Mouse (Mus musculus) midbrain, embryonic 10.5 days (tissue): ENCODE measurements at regions not wholly inside any gene's neighbourhood (a gene's known extent, or its start where the extent isn't known, plus 50 kb on each side); places are given as distances from the start of the nearest gene placed in this dataset.

ENCODE experiments used
- DNase-seq: peaks from one replicate; pipeline ENCODE4 v3.0.0-alpha.2; 2017; ENCODE audit warnings: low spot score
- H3K27ac ChIP-seq: fragments of 300-500 bp; sonication (generic); replicated peaks from 2 replicates; pipeline ENCODE4 v1.5.1; 2016; ENCODE audit warnings: mild to moderate bottlenecking
- H3K27me3 ChIP-seq: fragments of 300-500 bp; sonication (generic); 2 replicates; pipeline ENCODE4 v1.6.1; 2016; ENCODE audit warnings: low read depth, mild to moderate bottlenecking; ENCODE audit not compliant: poor library complexity, severe bottlenecking
- H3K36me3 ChIP-seq: fragments of 300-500 bp; sonication (generic); 2 replicates; pipeline ENCODE4 v1.6.1; 2016; ENCODE audit warnings: mild to moderate bottlenecking, moderate library complexity
- H3K4me1 ChIP-seq: fragments of 300-500 bp; sonication (generic); 2 replicates; pipeline ENCODE4 v1.6.1; 2016
- H3K4me3 ChIP-seq: fragments of 300-500 bp; sonication (generic); 2 replicates; pipeline ENCODE4 v1.5.1; 2016; ENCODE audit warnings: mild to moderate bottlenecking, moderate library complexity
- H3K9me3 ChIP-seq: fragments of 300-500 bp; sonication (generic); replicated peaks from 2 replicates; pipeline ENCODE4 v1.6.1; 2016; ENCODE audit warnings: mild to moderate bottlenecking
- WGBS: fragments of 180-500 bp; shearing (Covaris S2); methylation state at CpG from one replicate; pipeline ENCODE4 v1.1.7; 2016; 5-methylcytosine and 5-hydroxymethylcytosine counted together

DNA sequence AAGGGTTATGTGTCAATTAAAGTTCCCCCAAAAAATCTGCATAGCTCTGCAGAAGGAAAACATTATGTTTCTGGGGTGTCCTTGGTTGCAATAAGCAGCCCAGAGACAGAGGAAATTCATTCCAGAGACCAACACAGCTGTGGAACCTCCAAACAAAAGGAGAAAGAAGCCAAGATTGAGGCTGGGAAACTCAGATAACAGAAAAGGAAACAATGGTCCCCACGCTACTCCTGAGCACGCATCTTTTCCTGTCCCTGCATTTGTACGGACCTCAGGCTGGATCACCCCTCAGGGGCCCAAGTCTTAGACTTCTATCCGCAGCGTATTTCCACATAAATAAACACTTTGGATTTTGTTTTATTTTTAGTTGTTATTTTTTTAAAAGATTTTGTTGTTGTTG, 138.9 kb downstream of the Psmg1 start:
- no peaks in the 10 kb centered on the region for H3K27me3 ChIP-seq
- 81% methylated on average over 5 of the region's 5 CpGs for WGBS
- no peaks in the 10 kb centered on the region for H3K36me3 ChIP-seq
- DNase-seq: no peak
- no peak overlapping the region for H3K4me3 ChIP-seq
- H3K4me1 ChIP-seq: no peaks in the 10 kb centered on the region
- no peak overlapping the region for H3K27ac ChIP-seq
- no peaks in the 10 kb centered on the region for H3K9me3 ChIP-seq

DNA sequence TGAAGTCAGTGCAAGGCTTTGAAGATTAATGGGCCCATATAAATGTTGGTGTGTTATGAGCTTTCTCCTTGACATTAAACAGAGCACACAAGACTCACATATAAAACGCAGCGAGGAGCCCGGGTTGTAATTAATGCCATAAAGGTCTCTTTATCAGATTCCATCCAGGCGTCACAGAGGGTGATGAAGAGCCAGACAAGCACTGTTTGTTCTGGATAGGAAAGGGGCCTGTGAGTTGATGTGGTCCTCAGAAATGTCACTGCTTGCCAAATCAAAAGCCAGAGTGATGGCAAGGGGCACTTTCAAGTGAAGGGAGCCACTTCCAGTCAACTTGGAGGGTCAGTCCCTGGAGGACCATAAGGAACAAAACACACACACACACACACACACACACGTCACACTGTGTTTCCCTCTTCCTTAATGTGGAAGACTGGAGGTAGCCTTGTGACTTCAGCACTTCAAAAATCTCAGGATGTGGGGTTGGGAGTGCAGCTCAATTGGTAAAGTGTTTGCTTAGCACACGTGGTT, 142.1 kb downstream of the Psmg1 start:
- H3K4me1 ChIP-seq: no peaks in the 10 kb centered on the region
- no peaks in the 10 kb centered on the region for H3K36me3 ChIP-seq
- no peak for DNase-seq
- WGBS: 78% methylated on average over 6 of the region's 6 CpGs
- H3K9me3 ChIP-seq: no peaks in the 10 kb centered on the region
- H3K27ac ChIP-seq: no peak overlapping the region
- no peak overlapping the region for H3K4me3 ChIP-seq
- H3K27me3 ChIP-seq: no peaks in the 10 kb centered on the region

DNA sequence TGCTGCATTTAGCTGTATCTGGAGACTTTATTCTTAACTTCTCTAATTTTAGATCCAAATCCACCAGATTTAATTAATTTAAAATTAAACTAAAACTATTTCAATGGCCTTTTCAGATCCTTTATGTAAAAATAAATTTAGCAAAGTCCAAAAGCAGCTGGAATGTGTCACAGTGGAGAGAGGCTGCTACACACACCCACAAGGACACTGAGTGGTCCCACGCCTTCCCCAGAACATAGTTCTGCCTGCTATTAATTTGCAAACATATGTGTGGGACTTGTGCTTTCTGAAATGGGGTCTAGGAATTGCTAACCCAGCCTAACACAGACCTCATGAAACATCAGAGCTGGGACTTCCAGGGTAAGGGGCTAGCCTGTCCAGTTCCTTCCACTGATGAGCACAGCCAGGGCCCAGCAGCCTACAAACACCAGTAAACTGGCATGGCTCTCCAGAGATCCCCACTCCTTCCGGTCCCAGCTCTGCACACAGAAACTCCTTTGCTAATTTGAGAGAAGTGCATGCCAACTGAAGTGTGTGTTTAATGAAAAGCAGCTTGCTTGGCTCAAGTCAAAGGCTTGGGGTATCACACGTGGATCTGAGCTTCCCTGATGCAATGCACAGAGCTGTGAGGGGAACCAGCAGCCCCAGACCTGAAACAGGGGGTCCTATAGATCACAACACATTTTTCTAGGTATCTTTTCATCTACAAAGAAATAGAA, 142.8 kb downstream of the Psmg1 start:
- Histone ChIP-seq H3K4me1 (no peaks in the 10 kb centered on the region), H3K27me3 (no peaks in the 10 kb centered on the region), H3K9me3 (no peaks in the 10 kb centered on the region), H3K27ac (no peak overlapping the region), H3K4me3 (no peak overlapping the region), H3K36me3 (no peaks in the 10 kb centered on the region)
- no peak for DNase-seq
- WGBS: 77% methylated on average over 3 of the region's 3 CpGs

DNA sequence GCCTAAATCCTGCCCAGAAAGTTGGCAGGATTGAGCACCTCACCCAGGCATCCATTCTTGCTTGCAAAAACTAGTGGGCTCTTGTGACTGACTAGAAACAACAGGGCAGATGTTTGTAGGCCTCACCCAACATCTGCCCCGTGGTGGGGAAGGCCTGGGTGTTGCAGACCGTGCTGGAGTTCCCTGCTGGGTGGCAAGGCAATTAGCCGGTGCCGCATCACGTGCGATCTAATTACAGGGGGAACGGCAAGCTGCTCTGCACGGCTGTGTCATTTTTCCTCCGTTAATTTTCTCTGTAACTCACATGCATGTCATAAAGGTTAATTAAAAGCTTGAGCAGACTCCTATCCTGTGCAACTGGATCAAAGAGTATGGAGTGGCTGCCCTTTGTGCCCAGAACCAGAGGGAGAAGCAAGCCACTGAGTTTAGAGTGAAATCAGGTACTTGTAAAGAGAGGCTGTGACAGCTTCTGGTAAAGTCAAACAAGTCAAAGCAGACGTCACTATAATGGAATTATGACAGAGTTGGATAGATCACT, 143.5 kb downstream of the Ets2 start:
- H3K4me1 ChIP-seq: no peaks in the 10 kb centered on the region
- no peaks in the 10 kb centered on the region for H3K36me3 ChIP-seq
- H3K27ac ChIP-seq: no peak overlapping the region
- 76% methylated on average over 10 of the region's 10 CpGs for WGBS
- H3K4me3 ChIP-seq: no peak overlapping the region
- no peaks in the 10 kb centered on the region for H3K27me3 ChIP-seq
- no peaks in the 10 kb centered on the region for H3K9me3 ChIP-seq
- no peak for DNase-seq

DNA sequence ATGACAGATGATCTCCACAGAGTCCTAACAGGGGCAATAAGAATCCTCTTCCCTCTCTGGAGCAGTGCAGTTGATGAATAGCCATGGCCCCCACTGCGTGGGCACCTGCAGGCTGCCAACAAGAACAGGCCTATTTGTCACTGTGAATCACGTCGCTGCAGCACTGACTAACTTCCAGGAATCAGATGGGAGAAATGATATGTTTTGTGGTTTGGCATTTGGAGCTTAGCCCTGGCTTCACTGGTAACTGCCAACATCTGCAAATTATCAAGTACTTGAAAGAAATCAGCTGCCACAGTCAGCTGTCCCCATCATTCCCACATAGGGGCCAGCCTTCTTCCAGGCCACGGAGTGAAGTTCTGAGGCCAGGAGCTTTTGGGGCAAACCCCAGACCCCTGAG, 142.8 kb downstream of the Ets2 start:
- Histone ChIP-seq H3K9me3 (no peaks in the 10 kb centered on the region), H3K27me3 (no peaks in the 10 kb centered on the region), H3K4me1 (no peaks in the 10 kb centered on the region), H3K27ac (no peak overlapping the region), H3K4me3 (no peak overlapping the region), H3K36me3 (no peaks in the 10 kb centered on the region)
- DNase-seq: no peak
- WGBS: 86% methylated on average over 4 of the region's 4 CpGs

DNA sequence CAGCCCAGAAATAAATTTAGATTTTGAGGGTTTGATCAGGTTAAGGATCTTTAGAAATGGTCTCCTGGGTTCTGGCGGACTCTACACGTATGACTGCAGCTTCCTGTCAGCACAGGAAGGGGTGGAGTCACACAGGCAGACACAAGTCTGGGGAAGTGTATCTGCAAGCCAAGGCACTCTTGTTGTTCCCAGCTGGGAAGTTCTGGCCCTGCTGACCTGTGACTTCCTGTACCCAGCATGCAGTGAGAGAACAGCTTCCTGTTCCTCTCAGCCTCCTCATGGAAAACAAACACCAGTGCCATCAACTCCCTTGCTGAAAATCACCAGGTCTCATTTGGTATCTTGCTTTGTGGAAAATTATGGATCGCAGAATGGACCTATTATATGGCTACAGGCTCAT, 140.9 kb downstream of the Ets2 start:
- H3K4me1 ChIP-seq: no peaks in the 10 kb centered on the region
- H3K4me3 ChIP-seq: no peak overlapping the region
- no peak for DNase-seq
- H3K36me3 ChIP-seq: no peaks in the 10 kb centered on the region
- WGBS: 93% methylated on average over 3 of the region's 3 CpGs
- no peaks in the 10 kb centered on the region for H3K9me3 ChIP-seq
- H3K27me3 ChIP-seq: no peaks in the 10 kb centered on the region
- H3K27ac ChIP-seq: no peak overlapping the region

DNA sequence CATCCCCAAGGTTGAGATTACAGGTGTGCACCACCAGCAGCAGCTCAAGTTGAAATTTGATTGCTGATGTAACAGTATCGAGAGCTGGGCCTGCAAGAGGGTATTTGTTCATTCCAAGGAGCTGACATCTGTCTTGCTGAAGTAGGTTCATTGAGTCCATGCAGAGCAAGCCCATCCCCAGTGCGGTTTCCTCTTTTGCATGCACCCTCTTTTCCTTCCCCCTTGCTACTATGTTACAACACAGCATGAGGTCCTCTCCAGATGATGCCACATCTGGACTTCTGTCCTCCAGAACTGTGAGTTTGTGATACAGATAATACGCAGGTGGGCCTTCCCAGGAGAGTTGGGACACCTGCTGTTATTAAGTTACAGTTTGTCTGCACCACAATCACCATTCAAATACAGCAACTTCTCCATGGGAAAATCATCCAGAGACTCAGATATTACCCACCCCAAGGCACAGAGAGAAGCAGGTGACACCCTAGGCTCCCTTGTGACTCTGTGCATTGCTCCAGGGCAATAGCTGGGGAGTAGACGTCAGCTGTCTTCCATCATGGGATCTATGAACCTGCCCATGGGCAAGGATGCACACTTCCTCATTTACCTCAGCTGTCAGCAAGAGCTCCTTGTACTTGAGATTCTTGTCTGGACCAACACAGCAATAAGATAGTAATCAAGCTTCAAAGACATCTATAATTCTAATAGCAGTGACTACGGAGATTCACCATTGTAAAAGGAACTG, 137.8 kb downstream of the Ets2 start:
- Histone ChIP-seq H3K4me3 (no peak overlapping the region), H3K27me3 (no peaks in the 10 kb centered on the region), H3K36me3 (no peaks in the 10 kb centered on the region), H3K9me3 (no peaks in the 10 kb centered on the region), H3K27ac (no peak overlapping the region), H3K4me1 (no peaks in the 10 kb centered on the region)
- no peak for DNase-seq
- 90% methylated on average over 5 of the region's 5 CpGs for WGBS

DNA sequence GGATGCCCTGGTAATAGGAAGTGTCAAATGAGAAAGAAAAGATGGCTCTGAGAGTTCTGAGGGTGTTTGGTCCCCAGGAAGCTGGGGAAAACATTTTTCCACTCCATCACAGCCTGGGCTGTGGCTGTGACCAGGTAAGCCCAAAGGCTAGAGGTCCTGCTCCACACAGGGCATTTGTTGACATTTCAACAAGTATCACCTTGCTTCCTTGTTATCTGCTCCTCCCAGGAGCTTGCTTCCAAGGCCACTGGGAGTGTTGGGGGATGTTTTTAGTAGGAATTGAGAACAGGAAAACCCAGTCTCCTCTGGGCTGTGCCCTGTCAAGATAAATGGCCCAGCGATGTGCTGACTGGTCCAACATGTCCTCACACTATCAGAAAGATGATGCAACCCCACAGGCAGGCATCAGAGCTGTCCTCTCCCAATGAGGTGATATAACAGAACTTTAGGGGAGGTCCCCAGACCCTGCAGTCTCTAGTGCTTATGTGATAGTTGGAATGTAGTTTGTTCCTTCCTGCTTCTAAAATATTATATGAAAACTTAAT, 137.1 kb downstream of the Ets2 start:
- H3K9me3 ChIP-seq: no peaks in the 10 kb centered on the region
- 79% methylated on average over 1 of the region's 1 CpGs for WGBS
- no peaks in the 10 kb centered on the region for H3K36me3 ChIP-seq
- no peaks in the 10 kb centered on the region for H3K4me1 ChIP-seq
- DNase-seq: no peak
- no peak overlapping the region for H3K4me3 ChIP-seq
- H3K27ac ChIP-seq: no peak overlapping the region
- no peaks in the 10 kb centered on the region for H3K27me3 ChIP-seq

DNA sequence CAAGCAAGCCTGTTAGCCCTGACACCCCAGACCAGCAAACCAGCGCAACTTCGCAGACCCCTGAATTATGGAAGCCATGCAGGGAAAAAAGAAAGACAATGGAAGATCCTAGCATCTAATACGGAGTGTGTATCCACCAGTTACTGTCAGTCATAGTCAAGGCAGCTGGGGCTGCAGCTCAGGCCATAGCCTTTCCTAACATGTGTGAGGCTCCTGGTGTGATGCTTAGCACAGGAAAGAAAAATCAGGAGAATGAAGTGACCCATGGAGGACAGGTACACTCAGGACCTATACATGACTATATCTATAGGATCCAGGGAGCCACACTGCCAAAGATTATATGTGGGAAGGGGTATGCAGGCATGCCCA, 136.6 kb downstream of the Ets2 start:
- 83% methylated on average over 3 of the region's 3 CpGs for WGBS

DNA sequence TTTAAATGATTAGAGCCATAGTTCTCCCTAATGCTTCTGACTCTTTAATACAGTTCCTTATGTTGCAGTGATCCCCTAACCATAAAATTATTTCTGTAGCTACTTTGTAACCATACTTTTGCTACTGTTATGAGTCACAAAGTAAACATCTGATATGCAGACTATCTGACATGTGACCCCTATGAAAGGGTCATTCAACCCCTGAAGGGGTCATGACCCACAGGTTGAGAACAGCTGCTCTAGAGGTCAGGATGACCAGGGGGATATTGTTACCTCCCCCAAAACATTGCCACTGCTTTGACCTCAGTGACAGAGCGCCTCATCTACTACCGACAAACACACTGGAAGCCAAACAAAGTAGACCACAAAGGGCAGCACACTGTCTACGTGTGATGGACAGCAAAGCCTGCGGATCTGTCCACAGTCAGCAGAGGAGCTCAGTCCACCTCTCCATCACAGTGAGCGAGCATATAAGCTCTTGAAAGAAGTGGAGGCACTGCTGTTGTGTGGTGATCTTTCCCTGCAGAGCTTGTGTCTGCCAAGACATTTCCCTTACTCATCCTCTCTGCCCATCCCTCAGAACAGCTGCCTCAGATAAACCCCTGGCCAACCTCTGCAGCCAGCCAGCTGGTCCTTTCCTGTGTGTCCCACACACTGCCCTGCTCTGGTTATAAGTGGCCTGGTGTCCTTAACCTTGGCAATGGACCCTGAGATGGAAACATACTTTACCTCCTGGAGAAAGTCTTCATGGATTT, 136.0 kb downstream of the Ets2 start:
- WGBS: 71% methylated on average over 5 of the region's 5 CpGs
- H3K27me3 ChIP-seq: no peaks in the 10 kb centered on the region
- 0 out of 2 replicates have a peak, but pooled peaks cover 2% of the 10 kb centered on the region for H3K4me1 ChIP-seq
- H3K9me3 ChIP-seq: no peaks in the 10 kb centered on the region
- DNase-seq: no peak
- H3K4me3 ChIP-seq: no peak overlapping the region
- no peaks in the 10 kb centered on the region for H3K36me3 ChIP-seq
- H3K27ac ChIP-seq: no peak overlapping the region

More for the DNA sequence above, 136.6 kb downstream of the Ets2 start:
- Histone ChIP-seq H3K4me3 (no peak overlapping the region), H3K36me3 (no peaks in the 10 kb centered on the region), H3K27me3 (no peaks in the 10 kb centered on the region), H3K9me3 (no peaks in the 10 kb centered on the region), H3K4me1 (no peaks in the 10 kb centered on the region), H3K27ac (no peak overlapping the region)
- DNase-seq: no peak

DNA sequence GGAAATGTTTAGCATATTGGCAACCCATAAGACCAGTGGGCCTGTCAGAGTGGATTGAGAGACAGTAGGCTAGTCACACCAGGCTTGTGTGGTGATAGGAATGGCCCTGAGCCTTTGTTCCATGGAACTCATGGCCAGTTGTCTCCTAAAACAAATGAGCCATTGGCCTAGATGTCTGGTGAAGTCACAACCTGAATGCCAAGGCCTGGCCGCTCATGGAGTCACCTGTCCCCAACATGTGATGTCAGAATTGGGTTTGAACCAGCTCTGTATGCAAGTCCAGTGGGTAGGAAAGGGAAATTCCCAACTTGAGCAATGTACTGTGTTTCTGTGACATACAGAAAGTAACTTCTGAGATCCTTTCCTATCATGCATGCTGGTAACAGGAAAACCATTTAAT, 134.1 kb downstream of the Ets2 start:
- WGBS: 88% methylated on average over 1 of the region's 1 CpGs
- H3K9me3 ChIP-seq: no peaks in the 10 kb centered on the region
- no peak for DNase-seq
- H3K27ac ChIP-seq: no peak overlapping the region
- no peaks in the 10 kb centered on the region for H3K27me3 ChIP-seq
- peaks cover 18% of the 10 kb centered on the region for H3K4me1 ChIP-seq
- no peaks in the 10 kb centered on the region for H3K36me3 ChIP-seq
- no peak overlapping the region for H3K4me3 ChIP-seq

DNA sequence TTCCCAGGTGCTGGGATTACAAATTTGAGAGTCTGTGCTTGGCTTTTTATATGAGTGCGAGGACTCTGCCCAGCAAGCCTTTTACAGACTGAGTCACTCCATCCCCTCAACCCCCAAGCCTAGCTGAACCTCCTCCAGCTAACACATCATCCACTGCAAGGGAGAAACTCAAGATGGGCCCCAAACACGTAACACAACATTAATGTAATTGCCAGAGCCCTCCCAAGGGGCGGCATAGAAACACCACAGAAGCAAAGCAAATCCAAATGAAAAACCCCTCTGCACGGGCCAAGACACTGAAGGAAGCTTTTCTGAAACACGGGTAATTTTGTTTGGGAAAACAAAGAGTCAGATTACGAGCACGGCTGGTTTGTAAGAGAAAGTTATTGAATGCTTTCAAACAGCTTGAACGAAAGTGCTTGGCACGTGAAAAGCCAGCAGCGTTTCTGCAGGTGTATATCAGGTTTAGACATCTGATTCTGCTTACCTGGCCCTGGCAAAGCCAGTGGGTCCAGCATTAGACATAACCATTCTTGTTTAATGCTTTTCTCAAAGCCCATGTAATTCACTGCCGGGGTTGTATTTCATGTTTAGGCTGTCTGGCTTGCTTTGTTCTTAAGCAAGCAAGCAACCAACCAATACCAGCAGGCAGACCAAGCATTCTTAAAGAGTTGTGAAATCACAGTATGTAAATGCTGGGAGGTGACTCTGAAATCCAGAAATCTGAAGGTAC, 132.8 kb downstream of the Ets2 start:
- no peaks in the 10 kb centered on the region for H3K27me3 ChIP-seq
- H3K27ac ChIP-seq: no peak overlapping the region
- no peaks in the 10 kb centered on the region for H3K9me3 ChIP-seq
- no peaks in the 10 kb centered on the region for H3K36me3 ChIP-seq
- no peak overlapping the region for H3K4me3 ChIP-seq
- DNase-seq: no peak
- WGBS: 68% methylated on average over 11 of the region's 11 CpGs
- H3K4me1 ChIP-seq: peaks cover 18% of the 10 kb centered on the region
